ENCODE assay signal across 8 mouse cellular contexts in the genomic region with DNA sequence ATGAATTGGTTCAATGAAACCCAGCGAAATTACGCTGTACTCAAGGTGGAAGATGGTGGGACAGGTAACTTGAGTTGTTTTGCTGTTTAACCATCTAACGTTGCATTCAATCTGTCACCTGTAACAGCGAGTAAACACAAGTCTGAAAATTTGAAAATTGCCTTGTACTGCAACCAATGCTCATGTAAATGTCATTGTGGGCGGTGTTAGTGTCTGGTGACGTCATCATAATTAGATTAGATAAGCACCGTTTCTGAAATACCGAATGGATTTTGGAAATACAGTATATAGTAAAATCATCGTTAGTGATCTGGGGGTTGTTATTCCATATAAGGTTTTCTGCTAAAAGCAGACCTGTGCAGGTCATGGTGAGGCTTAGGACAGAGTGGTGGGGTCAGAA. TPM values are rescaled to one million over a fixed set of nuclear protein-coding genes. Genes with fewer than 3 reads are reported as not detected.
DNase-seq lines count a peak whose midpoint lies in the region; ATAC-seq and TF ChIP-seq lines count a peak whose summit lies in the region.

No protein-coding gene starts in this region.

- H3K36me3 ChIP-seq in intestine, postnatal 0 days (ENCODE audit: control insufficient read depth, insufficient read depth) = no peaks in the 10 kb centered on the region
- no peaks in the 10 kb centered on the region for H3K36me3 ChIP-seq in neural tube, embryonic 15.5 days

- DNase-seq in lung, adult 2 months = no peak
- no peak for DNase-seq in lung, postnatal 25 days (ENCODE audit: low spot score)
- DNase-seq in thymus, postnatal 36 days = no peak
- DNase-seq in adrenal gland, postnatal 10 days = no peak
- no peak for DNase-seq in cerebellum, adult 9-11 months

- H3K4me1 ChIP-seq in lung, adult 2 months (ENCODE audit: control insufficient read depth, insufficient read depth, low read length) = peaks cover 5% of the 10 kb centered on the region; the same call in 1 of the 2 replicates
- H3K4me1 ChIP-seq in cortical plate, adult 2 months (ENCODE audit: control insufficient read depth, insufficient read depth, low read length) = no peaks in the 10 kb centered on the region
- no peaks in the 10 kb centered on the region for H3K4me1 ChIP-seq in intestine, postnatal 0 days (replicated peaks; ENCODE audit: control insufficient read depth, insufficient read depth, low read length)
- peaks cover 20% of the 10 kb centered on the region for H3K4me1 ChIP-seq in neural tube, embryonic 15.5 days

- WGBS in lung, adult 2 months = 39% methylated on average over 9 of the region's 9 CpGs
- WGBS in intestine, postnatal 0 days = 31% methylated on average over 9 of the region's 9 CpGs
- WGBS in neural tube, embryonic 15.5 days = 47% methylated on average over 9 of the region's 9 CpGs

- peak overlapping the region; percentile 99 for H3K4me2 ChIP-seq in intestine, postnatal 0 days (replicated peaks; ENCODE audit: low read depth)
- peak overlapping the region; percentile 73 for H3K4me2 ChIP-seq in neural tube, embryonic 15.5 days

- peak overlapping the region; percentile 80 for H3K9ac ChIP-seq in intestine, postnatal 0 days (ENCODE audit: low read depth, low read length)
- H3K9ac ChIP-seq in neural tube, embryonic 15.5 days (replicated peaks) = peak overlapping the region; percentile 80

- no peak overlapping the region for H3K27ac ChIP-seq in cortical plate, adult 2 months (ENCODE audit: insufficient read depth, low read length)
- H3K27ac ChIP-seq in intestine, postnatal 0 days (ENCODE audit: low read depth, low read length) = no peak overlapping the region
- peak overlapping the region; percentile 80 for H3K27ac ChIP-seq in neural tube, embryonic 15.5 days (replicated peaks)

- no peak for TF ChIP-seq POLR2A in lung, adult 2 months (IDR thresholded peaks at IDR 0.05; ENCODE audit: borderline replicate concordance, extremely low read depth, low read depth, low read length)
- TF ChIP-seq POLR2A in cortical plate, adult 2 months (IDR thresholded peaks at IDR 0.05; ENCODE audit: extremely low read depth, insufficient read depth, low read length) = no peak

- 0 out of 2 replicates have a peak, but pooled peaks cover 14% of the 10 kb centered on the region for H3K27me3 ChIP-seq in intestine, postnatal 0 days (replicated peaks; ENCODE audit: control insufficient read depth, insufficient read depth, low read length)
- 0 out of 2 replicates have a peak, but pooled peaks cover 3% of the 10 kb centered on the region for H3K27me3 ChIP-seq in neural tube, embryonic 15.5 days (replicated peaks)

- no peak for ATAC-seq in intestine, postnatal 0 days
- ATAC-seq in neural tube, embryonic 15.5 days (ENCODE audit: low FRiP score) = no peak

- no peaks in the 10 kb centered on the region for H3K9me3 ChIP-seq in intestine, postnatal 0 days (ENCODE audit: control insufficient read depth)
- H3K9me3 ChIP-seq in neural tube, embryonic 15.5 days (replicated peaks) = no peaks in the 10 kb centered on the region

- no peak for TF ChIP-seq CTCF in lung, adult 2 months (IDR thresholded peaks at IDR 0.05; ENCODE audit: insufficient read depth, low read length)
- TF ChIP-seq CTCF in cortical plate, adult 2 months (IDR thresholded peaks at IDR 0.05; ENCODE audit: extremely low read depth, insufficient read depth, low read length) = no peak
- TF ChIP-seq CTCF in intestine, postnatal 0 days (IDR thresholded peaks at IDR 0.05; ENCODE audit: low read depth) = no peak

- H3K4me3 ChIP-seq in lung, adult 2 months (replicated peaks; ENCODE audit: extremely low read depth, low read depth, low read length) = peak overlapping the region; percentile 26
- H3K4me3 ChIP-seq in cortical plate, adult 2 months (ENCODE audit: insufficient read depth, low read length) = peak overlapping the region; percentile 85
- peak overlapping the region; percentile 80 for H3K4me3 ChIP-seq in intestine, postnatal 0 days (ENCODE audit: low read depth, low read length)
- H3K4me3 ChIP-seq in neural tube, embryonic 15.5 days (replicated peaks) = peak overlapping the region; percentile 91

RNA-seq across cellular contexts. Expression of gene Faim, which starts 1.0 kb away (rescaled TPM):
- 5.2 and 6.6 TPM in 2 replicates for polyA plus RNA-seq in lung, adult 2 months (2012; rRNA removed)
- polyA plus RNA-seq in cortical plate, adult 2 months (2012; rRNA removed) = 27.0 and 28.8 TPM in 2 replicates
- polyA plus RNA-seq in intestine, postnatal 0 days (2015; fragmentation: Nextera tagmentation; extraction: Ambion mirVana) = 30.3 and 31.2 TPM in 2 replicates
- polyA plus RNA-seq in neural tube, embryonic 15.5 days (2015; fragmentation: Nextera tagmentation; extraction: Ambion mirVana) = 106 and 117 TPM in 2 replicates
- total RNA-seq in adrenal gland, postnatal 10 days (2021) = 10 to 100 TPM; 19.1 to 22.2 TPM

RNA-seq across cellular contexts. Expression of gene Foxl2, which starts 32.0 kb away (rescaled TPM):
- not detected in 2 replicates for polyA plus RNA-seq in lung, adult 2 months (2012; rRNA removed)
- polyA plus RNA-seq in cortical plate, adult 2 months (2012; rRNA removed) = 0.19 and 0.25 TPM in 2 replicates
- polyA plus RNA-seq in intestine, postnatal 0 days (2015; fragmentation: Nextera tagmentation; extraction: Ambion mirVana) = not detected in 2 replicates
- polyA plus RNA-seq in neural tube, embryonic 15.5 days (2015; fragmentation: Nextera tagmentation; extraction: Ambion mirVana) = 0.49 and 0.55 TPM in 2 replicates
- total RNA-seq in adrenal gland, postnatal 10 days (2021) = not detected

RNA-seq across cellular contexts. Expression of gene Gm1123, which starts 48.4 kb away (rescaled TPM):
- 0.38 TPM in 1 of 2 replicates, not detected in the other for polyA plus RNA-seq in lung, adult 2 months (2012; rRNA removed)
- polyA plus RNA-seq in cortical plate, adult 2 months (2012; rRNA removed) = not detected in 2 replicates
- polyA plus RNA-seq in intestine, postnatal 0 days (2015; fragmentation: Nextera tagmentation; extraction: Ambion mirVana) = 45.9 and 46.8 TPM in 2 replicates
- polyA plus RNA-seq in neural tube, embryonic 15.5 days (2015; fragmentation: Nextera tagmentation; extraction: Ambion mirVana) = 0.50 TPM in 1 of 2 replicates, not detected in the other
- total RNA-seq in adrenal gland, postnatal 10 days (2021) = not detected

Comparison
In these comparisons a context has a peak if more than half of its experiments do, and no peak if none do; other contexts are left out.
1. H3K4me3 ChIP-seq: peak in every context shown above with its lines; median percentile 91 in neural tube, embryonic 15.5 days; 85 in cortical plate, adult 2 months; 80 in intestine, postnatal 0 days; 26 in lung, adult 2 months.
2. RNA of gene Gm1123, which starts 48.4 kb away (polyA plus RNA-seq): 45.9 to 46.8 TPM in intestine, postnatal 0 days; 0.50 TPM in neural tube, embryonic 15.5 days, not detected in cortical plate, adult 2 months and 0.38 TPM in lung, adult 2 months; every median in the first group is over 10 times any median in the second.